Mouse (Mus musculus): ENCODE data around the gene Pold2. TPM values are rescaled to one million over a fixed set of nuclear protein-coding genes. Genes with fewer than 3 reads are reported as not detected.

Gene Pold2
- polyA plus RNA-seq, 1 experiment from 2014 or later, result 137 TPM

GRCm38 (mm10) chr11:5850452-5850851 is 27.6 kb downstream of the Pold2 start:
- WGBS, result 50% methylated on average over 5 of the region's 5 CpGs

GRCm38 (mm10) chr11:5849316-5849715 is 28.8 kb downstream of the Pold2 start:
- Histone ChIP-seq H3K27ac (ENCODE audit: low read depth) (no peak overlapping the region), H3K36me3 (ENCODE audit: control insufficient read depth, insufficient read depth, low read length) (no peaks in the 10 kb centered on the region), H3K9me3 (ENCODE audit: control insufficient read depth, low read length) (no peaks in the 10 kb centered on the region), H3K4me1 (replicated peaks; ENCODE audit: control insufficient read depth, insufficient read depth, low read length) (no peaks in the 10 kb centered on the region), H3K27me3 (replicated peaks; ENCODE audit: control insufficient read depth, insufficient read depth, low read length) (no peaks in the 10 kb centered on the region), H3K4me3 (ENCODE audit: low read depth, low read length) (no peak overlapping the region), H3K4me2 (ENCODE audit: low read length) (no peak overlapping the region), H3K9ac (ENCODE audit: low read length) (no peak overlapping the region)
- WGBS, result 58% methylated on average over 2 of the region's 2 CpGs
- DNase-seq (ENCODE audit: low spot score), result no peak
- ATAC-seq (replicated peaks; ENCODE audit: low FRiP score, low TSS enrichment, low read depth), result no peak

More at GRCm38 (mm10) chr11:5850452-5850851, 27.6 kb downstream of the Pold2 start:
- Histone ChIP-seq H3K27me3 (replicated peaks; ENCODE audit: control insufficient read depth, insufficient read depth, low read length) (no peaks in the 10 kb centered on the region), H3K9me3 (ENCODE audit: control insufficient read depth, low read length) (no peaks in the 10 kb centered on the region), H3K9ac (ENCODE audit: low read length) (no peak overlapping the region), H3K4me3 (ENCODE audit: low read depth, low read length) (no peak overlapping the region), H3K4me2 (ENCODE audit: low read length) (no peak overlapping the region), H3K4me1 (replicated peaks; ENCODE audit: control insufficient read depth, insufficient read depth, low read length) (no peaks in the 10 kb centered on the region), H3K36me3 (ENCODE audit: control insufficient read depth, insufficient read depth, low read length) (no peaks in the 10 kb centered on the region), H3K27ac (ENCODE audit: low read depth) (no peak overlapping the region)
- ATAC-seq (replicated peaks; ENCODE audit: low FRiP score, low TSS enrichment, low read depth) (no peak), DNase-seq (ENCODE audit: low spot score) (no peak)

GRCm38 (mm10) chr11:5848741-5849140 is 29.4 kb downstream of the Pold2 start:
- DNase-seq (ENCODE audit: low spot score), result no peak

GRCm38 (mm10) chr11:5846639-5847345 is 31.3 kb downstream of the Pold2 start:
- Histone ChIP-seq H3K27ac (ENCODE audit: low read depth) (no peak overlapping the region), H3K9ac (ENCODE audit: low read length) (no peak overlapping the region), H3K27me3 (replicated peaks; ENCODE audit: control insufficient read depth, insufficient read depth, low read length) (no peaks in the 10 kb centered on the region), H3K4me1 (replicated peaks; ENCODE audit: control insufficient read depth, insufficient read depth, low read length) (no peaks in the 10 kb centered on the region), H3K4me3 (ENCODE audit: low read depth, low read length) (no peak overlapping the region), H3K4me2 (ENCODE audit: low read length) (no peak overlapping the region), H3K9me3 (ENCODE audit: control insufficient read depth, low read length) (no peaks in the 10 kb centered on the region), H3K36me3 (ENCODE audit: control insufficient read depth, insufficient read depth, low read length) (no peaks in the 10 kb centered on the region)
- ATAC-seq (replicated peaks; ENCODE audit: low FRiP score, low TSS enrichment, low read depth) (0 out of 2 replicates have a peak, but pooled peaks have one; percentile 47), DNase-seq (ENCODE audit: low spot score) (no peak)
- 65% methylated on average over 7 of the region's 7 CpGs for WGBS

More at GRCm38 (mm10) chr11:5848741-5849140, 29.4 kb downstream of the Pold2 start:
- Histone ChIP-seq H3K27me3 (replicated peaks; ENCODE audit: control insufficient read depth, insufficient read depth, low read length) (no peaks in the 10 kb centered on the region), H3K9ac (ENCODE audit: low read length) (no peak overlapping the region), H3K4me2 (ENCODE audit: low read length) (no peak overlapping the region), H3K4me3 (ENCODE audit: low read depth, low read length) (no peak overlapping the region), H3K27ac (ENCODE audit: low read depth) (no peak overlapping the region), H3K36me3 (ENCODE audit: control insufficient read depth, insufficient read depth, low read length) (no peaks in the 10 kb centered on the region), H3K9me3 (ENCODE audit: control insufficient read depth, low read length) (no peaks in the 10 kb centered on the region), H3K4me1 (replicated peaks; ENCODE audit: control insufficient read depth, insufficient read depth, low read length) (no peaks in the 10 kb centered on the region)
- WGBS, result 64% methylated on average over 6 of the region's 6 CpGs
- ATAC-seq (replicated peaks; ENCODE audit: low FRiP score, low TSS enrichment, low read depth), result no peak

DNA sequence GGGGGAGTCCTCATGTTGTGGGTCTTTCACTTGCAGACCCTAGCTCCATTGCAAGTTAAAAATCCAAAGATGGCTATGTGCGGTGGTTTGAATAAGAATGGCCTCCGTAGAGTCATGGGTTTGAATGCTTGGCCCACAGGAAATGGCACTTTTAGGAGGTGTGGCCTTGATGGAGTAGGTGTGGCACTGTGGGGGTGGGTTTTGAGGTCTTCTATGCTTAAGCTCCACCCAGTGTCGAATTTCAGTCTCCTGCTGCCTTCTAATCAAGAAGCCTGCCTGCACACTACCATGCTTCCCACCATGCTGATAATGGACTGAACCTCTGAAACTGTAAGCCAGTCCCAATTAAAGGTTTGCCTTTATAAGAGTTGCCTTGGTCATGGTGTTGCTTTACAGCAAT is 35.0 kb downstream of the Pold2 start:
- Histone ChIP-seq H3K4me1 (replicated peaks; ENCODE audit: control insufficient read depth, insufficient read depth, low read length) (no peaks in the 10 kb centered on the region), H3K9ac (ENCODE audit: low read length) (no peak overlapping the region), H3K27me3 (replicated peaks; ENCODE audit: control insufficient read depth, insufficient read depth, low read length) (no peaks in the 10 kb centered on the region), H3K27ac (ENCODE audit: low read depth) (no peak overlapping the region), H3K4me2 (ENCODE audit: low read length) (no peak overlapping the region), H3K36me3 (ENCODE audit: control insufficient read depth, insufficient read depth, low read length) (no peaks in the 10 kb centered on the region), H3K9me3 (ENCODE audit: control insufficient read depth, low read length) (no peaks in the 10 kb centered on the region), H3K4me3 (ENCODE audit: low read depth, low read length) (no peak overlapping the region)
- 85% methylated on average over 3 of the region's 3 CpGs for WGBS
- no peak for DNase-seq (ENCODE audit: low spot score)
- no peak for ATAC-seq (replicated peaks; ENCODE audit: low FRiP score, low TSS enrichment, low read depth)

GRCm38 (mm10) chr11:5841751-5842150 is 36.3 kb downstream of the Pold2 start:
- ATAC-seq (replicated peaks; ENCODE audit: low FRiP score, low TSS enrichment, low read depth), result no peak
- 98% methylated on average over 2 of the region's 2 CpGs for WGBS
- H3K27ac ChIP-seq (ENCODE audit: low read depth), result no peak overlapping the region
- H3K27me3 ChIP-seq (replicated peaks; ENCODE audit: control insufficient read depth, insufficient read depth, low read length), result no peaks in the 10 kb centered on the region
- H3K4me2 ChIP-seq (ENCODE audit: low read length), result no peak overlapping the region
- H3K36me3 ChIP-seq (ENCODE audit: control insufficient read depth, insufficient read depth, low read length), result no peaks in the 10 kb centered on the region
- no peak overlapping the region for H3K9ac ChIP-seq (ENCODE audit: low read length)
- no peak for DNase-seq (ENCODE audit: low spot score)
- H3K9me3 ChIP-seq (ENCODE audit: control insufficient read depth, low read length), result no peaks in the 10 kb centered on the region
- no peak overlapping the region for H3K4me3 ChIP-seq (ENCODE audit: low read depth, low read length)
- H3K4me1 ChIP-seq (replicated peaks; ENCODE audit: control insufficient read depth, insufficient read depth, low read length), result no peaks in the 10 kb centered on the region

GRCm38 (mm10) chr11:5840346-5840745 is 37.7 kb downstream of the Pold2 start:
- H3K9ac ChIP-seq (ENCODE audit: low read length), result no peak overlapping the region
- H3K4me1 ChIP-seq (replicated peaks; ENCODE audit: control insufficient read depth, insufficient read depth, low read length), result no peaks in the 10 kb centered on the region
- H3K9me3 ChIP-seq (ENCODE audit: control insufficient read depth, low read length), result no peaks in the 10 kb centered on the region
- H3K27me3 ChIP-seq (replicated peaks; ENCODE audit: control insufficient read depth, insufficient read depth, low read length), result no peaks in the 10 kb centered on the region
- H3K4me2 ChIP-seq (ENCODE audit: low read length), result no peak overlapping the region
- WGBS, result 85% methylated on average over 7 of the region's 7 CpGs
- ATAC-seq (replicated peaks; ENCODE audit: low FRiP score, low TSS enrichment, low read depth) (no peak), DNase-seq (ENCODE audit: low spot score) (no peak)
- no peaks in the 10 kb centered on the region for H3K36me3 ChIP-seq (ENCODE audit: control insufficient read depth, insufficient read depth, low read length)
- no peak overlapping the region for H3K27ac ChIP-seq (ENCODE audit: low read depth)
- H3K4me3 ChIP-seq (ENCODE audit: low read depth, low read length), result no peak overlapping the region

- Histone ChIP-seq H3K27me3 (replicated peaks; ENCODE audit: control insufficient read depth, insufficient read depth, low read length) (no peaks in the 10 kb centered on the region), H3K9ac (ENCODE audit: low read length) (peak within 1 kb of the TSS; percentile 76), H3K4me2 (ENCODE audit: low read length) (peak within 1 kb of the TSS; percentile 76), H3K4me1 (replicated peaks; ENCODE audit: control insufficient read depth, insufficient read depth, low read length) (no peaks in the 10 kb centered on the region), H3K27ac (ENCODE audit: low read depth) (peak within 1 kb of the TSS; percentile 74), H3K4me3 (ENCODE audit: low read depth, low read length) (peak within 1 kb of the TSS; percentile 73), H3K9me3 (ENCODE audit: control insufficient read depth, low read length) (no peaks in the 10 kb centered on the region), H3K36me3 (ENCODE audit: control insufficient read depth, insufficient read depth, low read length) (peaks cover 19% of the 10 kb centered on the region)
- under 1% methylated on average over 63 of the region's 63 CpGs for WGBS
- peak; percentile 96 for DNase-seq (ENCODE audit: low spot score)
- ATAC-seq (replicated peaks; ENCODE audit: low FRiP score, low TSS enrichment, low read depth), result peak; percentile 94
These were observed 40.5 kb downstream of the Pold2 start, which contains the start of gene Polm for GRCm38 (mm10) chr11:5837251-5838246. TSS of gene Polm (minus strand) at chr11:5838016.

Data from intestine, embryonic 14.5 days (tissue).